Mouse (Mus musculus) heart, embryonic 14.5 days (tissue): Measurements from ENCODE around the gene Psma3. TPM values are rescaled to one million over a fixed set of nuclear protein-coding genes. Genes with fewer than 3 reads are reported as not detected.

Experiments
- ATAC-seq: fragments of 200-750 bp; cut with Nextera tagmentation; 2 replicates; pipeline ENCODE4 v1.8.0; 2017; ENCODE audit warnings: low read depth, moderate TSS enrichment; ENCODE audit not compliant: insufficient number of reproducible peaks, insufficient read depth, low FRiP score
- H3K27ac ChIP-seq, 2 experiments: fragments of 200-500 bp in 1 of 2; fragments of 300-500 bp in 1 of 2; sonication (generic) in 1 of 2; replicated peaks in 1 of 2; 2 replicates each; pipeline ENCODE4 v1.5.1; 2012 to 2014; ENCODE audit warnings: low read depth in 2 of 2, low read length in 2 of 2, control low read depth in 1 of 2, mild to moderate bottlenecking in 1 of 2, mixed read lengths in 1 of 2; ENCODE audit not compliant: control insufficient read depth in 1 of 2, insufficient read depth in 1 of 2
- H3K27me3 ChIP-seq: fragments of 300-500 bp; sonication (generic); 2 replicates; pipeline ENCODE4 v1.6.1; 2014; ENCODE audit warnings: mild to moderate bottlenecking, low read length, control low read depth; ENCODE audit not compliant: control insufficient read depth, insufficient read depth
- H3K36me3 ChIP-seq: fragments of 300-500 bp; sonication (generic); 2 replicates; pipeline ENCODE4 v1.6.1; 2014; ENCODE audit warnings: mild to moderate bottlenecking, control low read depth, low read length, mixed read lengths; ENCODE audit not compliant: control insufficient read depth, insufficient read depth
- H3K4me1 ChIP-seq, 2 experiments: fragments of 200-500 bp in 1 of 2; fragments of 300-500 bp in 1 of 2; sonication (generic) in 1 of 2; 2 replicates each; pipeline ENCODE4 v1.6.1; 2012 to 2014; ENCODE audit warnings: low read length in 2 of 2, control low read depth in 1 of 2, mixed read lengths in 1 of 2; ENCODE audit not compliant: control insufficient read depth in 2 of 2, insufficient read depth in 2 of 2
- H3K4me2 ChIP-seq: fragments of 300-500 bp; sonication (generic); 2 replicates; pipeline ENCODE4 v1.6.1; 2014; ENCODE audit warnings: mild to moderate bottlenecking, low read length
- H3K4me3 ChIP-seq, 2 experiments: fragments of 200-500 bp in 1 of 2; fragments of 300-500 bp in 1 of 2; sonication (generic) in 1 of 2; 2 replicates each; pipeline ENCODE4 v1.5.1; 2012 to 2014; ENCODE audit warnings: low read length in 2 of 2, mild to moderate bottlenecking in 2 of 2, control low read depth in 1 of 2, low read depth in 1 of 2, moderate library complexity in 1 of 2; ENCODE audit not compliant: control insufficient read depth in 1 of 2, insufficient read depth in 1 of 2
- H3K9ac ChIP-seq: fragments of 300-500 bp; sonication (generic); 2 replicates; pipeline ENCODE4 v1.6.1; 2014; ENCODE audit warnings: mild to moderate bottlenecking, low read length
- H3K9me3 ChIP-seq: fragments of 300-500 bp; sonication (generic); 2 replicates; pipeline ENCODE4 v1.6.1; 2016; ENCODE audit warnings: low read length, control low read depth; ENCODE audit not compliant: control insufficient read depth
- WGBS: fragments of 180-500 bp; shearing (Covaris S2); extraction: QIAGEN DNeasy Blood & Tissue Kit; methylation state at CpG from one replicate; pipeline ENCODE4 v1.1.7; 2014; 5-methylcytosine and 5-hydroxymethylcytosine counted together
- polyA plus RNA-seq: library from polyadenylated mRNA; unstranded; fragments of >200 nt; fragmentation: Nextera tagmentation; extraction: Ambion mirVana; gene quantifications from 2 replicates; pipeline ENCODE4 v1.2.1, GENCODE M21; 2014

Gene Psma3
- polyA plus RNA-seq = 427 and 453 TPM in 2 replicates

GRCm38 (mm10) chr12:70974441-70975266 is at the start of gene Psma3:
Gene Psma3 (plus strand): TSS chr12:70974621.
- 0% methylated on average over 71 of the region's 71 CpGs for WGBS
- H3K27ac ChIP-seq = peak within 1 kb of the TSS; percentile 92 to 97
- peak; percentile 100 for ATAC-seq

DNA sequence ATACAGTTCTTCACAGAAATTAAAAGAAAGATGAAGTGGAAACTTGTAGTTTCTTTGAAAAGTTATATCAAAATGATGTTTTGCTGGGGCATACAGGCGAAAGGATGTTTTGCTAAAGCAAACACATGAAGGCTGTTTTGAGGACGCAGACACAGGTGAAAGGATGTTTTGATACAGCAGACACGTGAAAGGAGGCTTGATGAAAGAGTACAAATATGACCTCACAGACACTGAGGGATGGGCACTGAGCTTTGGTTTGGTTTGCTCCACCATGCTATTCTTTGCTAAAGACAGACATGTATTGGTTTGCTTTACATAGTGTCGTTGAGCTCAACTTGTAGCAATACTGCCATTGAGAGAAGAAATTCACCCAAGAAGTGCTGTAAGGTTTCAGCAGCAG is 44.6 kb upstream of the Psma3 start:
- no peak for ATAC-seq
- Histone ChIP-seq H3K4me2 (no peak overlapping the region), H3K27me3 (no peaks in the 10 kb centered on the region), H3K9ac (no peak overlapping the region), H3K4me1 (no peaks in the 10 kb centered on the region), H3K9me3 (0 out of 2 replicates have a peak, but pooled peaks cover 2% of the 10 kb centered on the region), H3K4me3 (no peak overlapping the region), H3K36me3 (no peaks in the 10 kb centered on the region), H3K27ac (no peak overlapping the region)
- 85% methylated on average over 4 of the region's 4 CpGs for WGBS

More at GRCm38 (mm10) chr12:70974441-70975266, at the start of gene Psma3:
- Histone ChIP-seq H3K9me3 (no peaks in the 10 kb centered on the region), H3K27me3 (no peaks in the 10 kb centered on the region), H3K4me3 (peak within 1 kb of the TSS; percentile 81 to 83), H3K4me1 (peaks cover 4 to 10% of the 10 kb centered on the region in 2 experiments; a peak in 3 of 4 replicates), H3K9ac (peak within 1 kb of the TSS; percentile 99), H3K4me2 (peak within 1 kb of the TSS; percentile 70), H3K36me3 (peaks cover 15% of the 10 kb centered on the region)

- WGBS = 38% methylated on average over 6 of the region's 12 CpGs
- Histone ChIP-seq H3K9me3 (0 out of 2 replicates have a peak, but pooled peaks cover 2% of the 10 kb centered on the region), H3K4me2 (peak overlapping the region; percentile 67), H3K27me3 (no peaks in the 10 kb centered on the region), H3K27ac (peak overlapping the region; percentile 91 to 99), H3K4me1 (peaks cover 2 to 4% of the 10 kb centered on the region in 2 experiments; a peak in 2 of 4 replicates), H3K36me3 (peaks cover 17% of the 10 kb centered on the region), H3K9ac (peak overlapping the region; percentile 96), H3K4me3 (peak overlapping the region; percentile 57 to 97)
- ATAC-seq = no peak
These were observed 37.3 kb upstream of the Psma3 start for GRCm38 (mm10) chr12:70937150-70937549.

- peaks cover 23% of the 10 kb centered on the region for H3K36me3 ChIP-seq
- H3K9ac ChIP-seq = peak within 1 kb of the TSS; percentile 96
- peaks cover 2 to 4% of the 10 kb centered on the region in 2 experiments; a peak in 2 of 4 replicates for H3K4me1 ChIP-seq
- WGBS = under 1% methylated on average over 59 of the region's 59 CpGs
- H3K9me3 ChIP-seq = 0 out of 2 replicates have a peak, but pooled peaks cover under 1% of the 10 kb centered on the region
- peak; percentile 95 for ATAC-seq
- peak within 1 kb of the TSS; percentile 73 for H3K4me2 ChIP-seq
- H3K4me3 ChIP-seq = peak within 1 kb of the TSS; percentile 83 to 97
- H3K27me3 ChIP-seq = no peaks in the 10 kb centered on the region
- peak within 1 kb of the TSS; percentile 91 to 99 for H3K27ac ChIP-seq
These were observed 36.6 kb upstream of the Psma3 start, which contains the start of gene Actr10 for GRCm38 (mm10) chr12:70937571-70938384. Gene Actr10 (plus strand): TSS chr12:70937857.

DNA sequence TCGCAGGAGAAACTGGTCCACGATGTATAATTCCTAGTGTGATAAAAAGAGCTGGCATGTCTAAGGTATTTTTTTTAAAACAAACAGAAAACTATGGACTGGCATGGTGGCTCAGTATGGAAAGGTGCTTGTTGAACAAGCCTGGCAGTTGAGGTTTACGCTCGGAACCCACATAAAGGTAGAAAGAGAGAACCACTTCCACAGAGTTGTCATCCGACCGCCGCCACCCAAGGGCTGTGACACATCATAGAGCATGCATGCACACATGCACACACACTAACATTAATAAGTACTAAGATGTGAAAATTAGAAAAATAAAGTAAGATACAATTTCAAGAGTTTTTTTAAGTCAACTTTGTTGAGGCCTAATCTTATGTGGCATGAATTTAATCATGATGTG is 33.6 kb upstream of the Psma3 start:
- H3K27me3 ChIP-seq = no peaks in the 10 kb centered on the region
- H3K4me3 ChIP-seq = no peak overlapping the region
- H3K9ac ChIP-seq = no peak overlapping the region
- no peak for ATAC-seq
- peaks cover 2 to 6% of the 10 kb centered on the region in 2 experiments; a peak in 2 of 4 replicates for H3K4me1 ChIP-seq
- 98% methylated on average over 7 of the region's 7 CpGs for WGBS
- H3K27ac ChIP-seq = no peak overlapping the region
- peaks cover 50% of the 10 kb centered on the region for H3K36me3 ChIP-seq
- H3K4me2 ChIP-seq = no peak overlapping the region
- H3K9me3 ChIP-seq = no peaks in the 10 kb centered on the region

GRCm38 (mm10) chr12:70944181-70944580 is 30.2 kb upstream of the Psma3 start:
- Histone ChIP-seq H3K36me3 (peaks cover 82% of the 10 kb centered on the region), H3K27ac (peak overlapping the region; percentile 14 to 31; a peak in 1 of 4 replicates), H3K4me2 (no peak overlapping the region), H3K4me3 (no peak overlapping the region), H3K4me1 (0 out of 4 replicates have a peak, but pooled peaks cover 0 to 3% of the 10 kb centered on the region in 2 experiments), H3K27me3 (no peaks in the 10 kb centered on the region), H3K9ac (no peak overlapping the region), H3K9me3 (no peaks in the 10 kb centered on the region)
- 63% methylated on average over 5 of the region's 5 CpGs for WGBS
- 0 out of 2 replicates have a peak, but pooled peaks have one; percentile 43 for ATAC-seq

- Histone ChIP-seq H3K4me2 (no peak overlapping the region), H3K27me3 (no peaks in the 10 kb centered on the region), H3K27ac (no peak overlapping the region), H3K9me3 (no peaks in the 10 kb centered on the region), H3K4me3 (no peak overlapping the region), H3K9ac (no peak overlapping the region), H3K4me1 (0 out of 4 replicates have a peak, but pooled peaks cover 0 to 3% of the 10 kb centered on the region in 2 experiments), H3K36me3 (peaks cover 92% of the 10 kb centered on the region)
- 91% methylated on average over 10 of the region's 10 CpGs for WGBS
- ATAC-seq = no peak
These were observed 27.7 kb upstream of the Psma3 start for GRCm38 (mm10) chr12:70946585-70947256.
